Mouse (Mus musculus) kidney, adult 2 months (tissue): ENCODE measurements around the gene Bglap. TPM values are rescaled to one million over a fixed set of nuclear protein-coding genes. Genes with fewer than 3 reads are reported as not detected.
"Not testable (repeated sequence)": the region's sequence is repeated elsewhere in the genome, so short reads cannot be mapped to it uniquely, and the experiment has no call there.

Source experiments
- DNase-seq: peaks from one replicate; pipeline ENCODE4 v3.0.0; 2021
- H3K27ac ChIP-seq: fragments of 200-500 bp; 2 replicates; pipeline ENCODE4 v1.5.1; 2012; ENCODE audit warnings: low read depth, low read length, control low read depth, inconsistent platforms; ENCODE audit not compliant: insufficient read depth
- H3K27me3 ChIP-seq: fragments of 200-500 bp; replicated peaks from 2 replicates; pipeline ENCODE4 v1.6.1; 2012; ENCODE audit warnings: mild to moderate bottlenecking, moderate library complexity, low read length, inconsistent platforms; ENCODE audit not compliant: control insufficient read depth, insufficient read depth
- H3K36me3 ChIP-seq: fragments of 200-500 bp; 2 replicates; pipeline ENCODE4 v1.6.1; 2012; ENCODE audit warnings: mild to moderate bottlenecking, moderate library complexity, low read length, inconsistent platforms; ENCODE audit not compliant: control insufficient read depth, insufficient read depth
- H3K4me1 ChIP-seq: fragments of 200-500 bp; 2 replicates; pipeline ENCODE4 v1.6.1; 2011; ENCODE audit warnings: low read length; ENCODE audit not compliant: control insufficient read depth, insufficient read depth
- H3K4me3 ChIP-seq: fragments of 200-500 bp; 2 replicates; pipeline ENCODE4 v1.5.1; 2011; ENCODE audit warnings: mild to moderate bottlenecking, low read depth, low read length, control low read depth; ENCODE audit not compliant: insufficient read depth
- CTCF ChIP-seq: fragments of 200-500 bp; conservative IDR thresholded peaks from 2 replicates; pipeline ENCODE4 v1.5.1; 2011; ENCODE audit warnings: low read depth, mild to moderate bottlenecking, control low read depth, low read length, moderate library complexity, mixed read lengths; ENCODE audit not compliant: insufficient read depth, insufficient read length
- POLR2A ChIP-seq: fragments of 200-500 bp; IDR thresholded peaks from one replicate; pipeline ENCODE4 v1.6.1; 2011; ENCODE audit warnings: low read depth, low read length, control low read depth
- WGBS: fragments of 180-500 bp; shearing (Covaris S2); methylation state at CpG from one replicate; pipeline ENCODE4 v1.1.7; 2018; 5-methylcytosine and 5-hydroxymethylcytosine counted together
- polyA plus RNA-seq: library from polyadenylated mRNA; depleted of rRNA; stranded (reverse); fragments of >200 nt; gene quantifications from 2 replicates; pipeline ENCODE4 v1.2.3, GENCODE M21; 2012

Bglap gene
- polyA plus RNA-seq, 1 experiment, result not detected

GRCm38 (mm10) chr3:88395288-88395687 is 11.0 kb upstream of the Bglap start:
- 96% methylated on average over 6 of the region's 6 CpGs for WGBS
- no peak overlapping the region for H3K4me3 ChIP-seq

GRCm38 (mm10) chr3:88393776-88394375 is 9.6 kb upstream of the Bglap start:
- no peaks in the 10 kb centered on the region for H3K27me3 ChIP-seq
- no peak for DNase-seq
- H3K36me3 ChIP-seq, result no peaks in the 10 kb centered on the region
- no peak for TF ChIP-seq CTCF
- H3K4me3 ChIP-seq, result no peak overlapping the region
- WGBS, result 79% methylated on average over 9 of the region's 9 CpGs
- H3K27ac ChIP-seq, result no peak overlapping the region
- no peaks in the 10 kb centered on the region for H3K4me1 ChIP-seq

More at GRCm38 (mm10) chr3:88395288-88395687, 11.0 kb upstream of the Bglap start:
- H3K4me1 ChIP-seq, result no peaks in the 10 kb centered on the region
- no peak overlapping the region for H3K27ac ChIP-seq
- TF ChIP-seq POLR2A (no peak), CTCF (no peak)
- no peak for DNase-seq
- H3K27me3 ChIP-seq, result no peaks in the 10 kb centered on the region
- no peaks in the 10 kb centered on the region for H3K36me3 ChIP-seq

- not testable (repeated sequence) for H3K27ac ChIP-seq, H3K36me3 ChIP-seq, H3K4me3 ChIP-seq, DNase-seq, H3K4me1 ChIP-seq, H3K27me3 ChIP-seq
- WGBS, result 48% methylated on average over 3 of the region's 7 CpGs
These were observed 1.9 kb downstream of the Bglap start for GRCm38 (mm10) chr3:88382383-88382782.

- 14% methylated on average over 21 of the region's 22 CpGs for WGBS
- not testable (repeated sequence) for H3K4me1 ChIP-seq, H3K36me3 ChIP-seq, H3K27ac ChIP-seq, H3K4me3 ChIP-seq, H3K27me3 ChIP-seq
- DNase-seq, result peak; percentile 38
These were observed 2.6 kb downstream of the Bglap start for GRCm38 (mm10) chr3:88381389-88382315.

- DNase-seq, H3K4me1 ChIP-seq, H3K27ac ChIP-seq, H3K4me3 ChIP-seq, H3K36me3 ChIP-seq, H3K27me3 ChIP-seq: not testable (repeated sequence)
- WGBS, result 92% methylated on average over 5 of the region's 5 CpGs
These were observed 5.7 kb downstream of the Bglap start, which contains the start of gene Bglap2 for GRCm38 (mm10) chr3:88378599-88378998. TSS of gene Bglap2 (minus strand) at chr3:88378699.

GRCm38 (mm10) chr3:88376644-88377043 is 7.6 kb downstream of the Bglap start:
- H3K4me3 ChIP-seq, H3K27ac ChIP-seq, H3K4me1 ChIP-seq, H3K27me3 ChIP-seq, H3K36me3 ChIP-seq, DNase-seq: not testable (repeated sequence)
- 42% methylated on average over 7 of the region's 7 CpGs for WGBS

GRCm38 (mm10) chr3:88375750-88376626 is 8.3 kb downstream of the Bglap start:
- H3K4me1 ChIP-seq, H3K36me3 ChIP-seq, H3K27me3 ChIP-seq, H3K27ac ChIP-seq, H3K4me3 ChIP-seq: not testable (repeated sequence)
- 12% methylated on average over 19 of the region's 19 CpGs for WGBS
- DNase-seq, result peak; percentile 49

- not testable (repeated sequence) for H3K4me1 ChIP-seq, H3K36me3 ChIP-seq, H3K27ac ChIP-seq, DNase-seq, H3K4me3 ChIP-seq, H3K27me3 ChIP-seq
- WGBS, result 91% methylated on average over 9 of the region's 9 CpGs
These were observed 11.6 kb downstream of the Bglap start, which contains the start of gene Bglap3 for GRCm38 (mm10) chr3:88372643-88373042. TSS of gene Bglap3 (minus strand) at chr3:88372743.

GRCm38 (mm10) chr3:88368511-88368910 is 15.8 kb downstream of the Bglap start:
- H3K27me3 ChIP-seq, DNase-seq, H3K36me3 ChIP-seq, H3K27ac ChIP-seq, H3K4me1 ChIP-seq, H3K4me3 ChIP-seq: not testable (repeated sequence)
- WGBS, result 86% methylated on average over 7 of the region's 7 CpGs

- not testable (repeated sequence) for H3K4me1 ChIP-seq, DNase-seq, H3K27ac ChIP-seq, H3K4me3 ChIP-seq, H3K27me3 ChIP-seq, H3K36me3 ChIP-seq
- 51% methylated on average over 3 of the region's 7 CpGs for WGBS
These were observed 16.7 kb downstream of the Bglap start for GRCm38 (mm10) chr3:88367517-88367916.
